Mouse (Mus musculus) embryonic fibroblast, embryonic 13.5 days (primary cell): ENCODE results near the gene Ubap2l. TPM values are rescaled to one million over a fixed set of nuclear protein-coding genes. Genes with fewer than 3 reads are reported as not detected.

Experiments
- H3K27ac ChIP-seq: 2 replicates; pipeline ENCODE4 v1.5.1; 2012; ENCODE audit warnings: low read length, control low read depth, inconsistent platforms; ENCODE audit not compliant: insufficient read depth
- H3K4me1 ChIP-seq: 2 replicates; pipeline ENCODE4 v1.6.1; 2011; ENCODE audit warnings: low read length; ENCODE audit not compliant: control insufficient read depth, insufficient read depth
- H3K4me3 ChIP-seq: 2 replicates; pipeline ENCODE4 v1.5.1; 2011; ENCODE audit warnings: mild to moderate bottlenecking, control low read depth, low read length; ENCODE audit not compliant: insufficient read depth
- CTCF ChIP-seq: IDR thresholded peaks from 2 replicates; pipeline ENCODE4 v1.5.1; 2011; ENCODE audit warnings: mild to moderate bottlenecking, control low read depth, low read length, moderate library complexity, borderline replicate concordance; ENCODE audit not compliant: insufficient read depth
- POLR2A ChIP-seq: IDR thresholded peaks from 2 replicates; pipeline ENCODE4 v1.6.1; 2011; ENCODE audit warnings: low read depth, mild to moderate bottlenecking, control low read depth, low read length, moderate library complexity
- polyA plus RNA-seq: library from polyadenylated mRNA; stranded (reverse); fragments of >200 nt; gene quantifications from 2 replicates; pipeline ENCODE4 v1.2.4, GENCODE M21; 2011; ENCODE audit warnings: low read depth; ENCODE audit not compliant: missing spikeins, insufficient read length

Gene Ubap2l
- polyA plus RNA-seq, 1 experiment: 256 TPM

GRCm38 (mm10) chr3:89962751-89963220 lies 89.6 kb downstream of the Ubap2l start:
- Histone ChIP-seq H3K4me1 (peaks cover 9% of the 10 kb centered on the region; the same call in 1 of the 2 replicates), H3K27ac (peak overlapping the region; percentile 96), H3K4me3 (peak overlapping the region; percentile 97)
- TF ChIP-seq CTCF (no peak), POLR2A (no peak)

- H3K4me1 ChIP-seq: peaks cover 9% of the 10 kb centered on the region; the same call in 1 of the 2 replicates
- TF ChIP-seq CTCF: no peak
- peak; percentile 71; the same call in 1 of the 2 replicates for TF ChIP-seq POLR2A
- peak overlapping the region; percentile 97 for H3K4me3 ChIP-seq
- H3K27ac ChIP-seq: peak overlapping the region; percentile 96
These were observed 90.2 kb downstream of the Ubap2l start for GRCm38 (mm10) chr3:89962059-89962750.

- TF ChIP-seq POLR2A (no peak), CTCF (no peak)
- Histone ChIP-seq H3K27ac (peak overlapping the region; percentile 96), H3K4me1 (peaks cover 9% of the 10 kb centered on the region; the same call in 1 of the 2 replicates), H3K4me3 (peak overlapping the region; percentile 97)
These were observed 91.0 kb downstream of the Ubap2l start for GRCm38 (mm10) chr3:89961436-89961835.

- TF ChIP-seq POLR2A (no peak; the same call in 1 of the 2 replicates), CTCF (no peak)
- Histone ChIP-seq H3K4me3 (peak overlapping the region; percentile 97), H3K27ac (no peak overlapping the region), H3K4me1 (peaks cover 9% of the 10 kb centered on the region; the same call in 1 of the 2 replicates)
These were observed 92.0 kb downstream of the Ubap2l start for GRCm38 (mm10) chr3:89960469-89960868.

GRCm38 (mm10) chr3:89959435-89959834 lies 93.0 kb downstream of the Ubap2l start:
- Histone ChIP-seq H3K27ac (no peak overlapping the region), H3K4me1 (peaks cover 6% of the 10 kb centered on the region; the same call in 1 of the 2 replicates), H3K4me3 (no peak overlapping the region)
- TF ChIP-seq CTCF (no peak), POLR2A (no peak)

GRCm38 (mm10) chr3:89957880-89958279 lies 94.5 kb downstream of the Ubap2l start:
- TF ChIP-seq CTCF (no peak), POLR2A (no peak)

GRCm38 (mm10) chr3:89956177-89956971 lies 96.1 kb downstream of the Ubap2l start:
- H3K4me3 ChIP-seq: no peak overlapping the region
- H3K27ac ChIP-seq: no peak overlapping the region
- TF ChIP-seq CTCF (no peak), POLR2A (no peak)
- H3K4me1 ChIP-seq: peaks cover 6% of the 10 kb centered on the region; the same call in 1 of the 2 replicates

More at GRCm38 (mm10) chr3:89957880-89958279, 94.5 kb downstream of the Ubap2l start:
- Histone ChIP-seq H3K4me1 (peaks cover 6% of the 10 kb centered on the region; the same call in 1 of the 2 replicates), H3K27ac (no peak overlapping the region), H3K4me3 (no peak overlapping the region)

GRCm38 (mm10) chr3:89953420-89953819 lies 99.0 kb downstream of the Ubap2l start:
- H3K4me1 ChIP-seq: no peaks in the 10 kb centered on the region
- no peak overlapping the region for H3K27ac ChIP-seq
- H3K4me3 ChIP-seq: no peak overlapping the region
- TF ChIP-seq POLR2A (no peak), CTCF (peak; percentile 81; the same call in 1 of the 2 replicates)

Other genes with a start within 250 kb of the Ubap2l start
- 0.17 TPM in 1 of 2 replicates, not detected in the other for gene She, start 221.3 kb downstream of the Ubap2l start, polyA plus RNA-seq
- 1.9 and 2.3 TPM in 2 replicates for gene Il6ra, start 139.4 kb downstream of the Ubap2l start, polyA plus RNA-seq
- gene Atp8b2, start 89.1 kb downstream of the Ubap2l start, polyA plus RNA-seq: 109 and 120 TPM in 2 replicates
- gene Hax1, start 53.8 kb downstream of the Ubap2l start, polyA plus RNA-seq: 132 and 163 TPM in 2 replicates
- 110 and 114 TPM in 2 replicates for gene 4933434E20Rik, start 992 bp downstream of the Ubap2l start, polyA plus RNA-seq
- 498 and 523 TPM in 2 replicates for gene Tpm3, start 20.0 kb upstream of the Ubap2l start, polyA plus RNA-seq
- 0.86 and 0.99 TPM in 2 replicates for gene Nup210l, start 51.5 kb upstream of the Ubap2l start, polyA plus RNA-seq
- gene Rps27, start 161.0 kb upstream of the Ubap2l start, polyA plus RNA-seq: 36.9 and 264 TPM in 2 replicates
- 32.1 and 33.5 TPM in 2 replicates for gene Rab13, start 161.1 kb upstream of the Ubap2l start, polyA plus RNA-seq
- gene Jtb, start 179.0 kb upstream of the Ubap2l start, polyA plus RNA-seq: 47.1 and 47.5 TPM in 2 replicates
- 2.0 and 2.3 TPM in 2 replicates for gene Creb3l4, start 190.9 kb upstream of the Ubap2l start, polyA plus RNA-seq
- 253 and 312 TPM in 2 replicates for gene Slc39a1, start 195.5 kb upstream of the Ubap2l start, polyA plus RNA-seq
- 29.5 and 34.3 TPM in 2 replicates for gene Crtc2, start 201.5 kb upstream of the Ubap2l start, polyA plus RNA-seq
- gene Dennd4b, start 212.6 kb upstream of the Ubap2l start, polyA plus RNA-seq: 6.8 and 10.3 TPM in 2 replicates
- gene Gatad2b, start 240.6 kb upstream of the Ubap2l start, polyA plus RNA-seq: 63.1 and 70.0 TPM in 2 replicates